Mouse (Mus musculus): ENCODE data around the gene Vangl1. TPM values are rescaled to one million over a fixed set of nuclear protein-coding genes. Genes with fewer than 3 reads are reported as not detected.
"Not testable (repeated sequence)": the region's sequence is repeated elsewhere in the genome, so short reads cannot be mapped to it uniquely, and the experiment has no call there.

The Vangl1 gene
- polyA plus RNA-seq, 1 experiment from 2014 or later = 13.3 TPM

- no peaks in the 10 kb centered on the region for H3K9me3 ChIP-seq
- peaks cover 21% of the 10 kb centered on the region for H3K4me1 ChIP-seq
- H3K36me3 ChIP-seq (replicated peaks) = peaks cover 42% of the 10 kb centered on the region
- no peak for DNase-seq (ENCODE audit: low spot score)
- H3K27me3 ChIP-seq (replicated peaks; ENCODE audit: low read depth, poor library complexity, severe bottlenecking) = peaks cover 12% of the 10 kb centered on the region
- peak overlapping the region; percentile 45 for H3K27ac ChIP-seq (replicated peaks)
- 86% methylated on average over 21 of the region's 21 CpGs for WGBS
- peak overlapping the region; percentile 21; the same call in 1 of the 2 replicates for H3K4me3 ChIP-seq
These were observed 38.8 kb downstream of the Vangl1 start for GRCm38 (mm10) chr3:102165536-102166286.

GRCm38 (mm10) chr3:102164911-102165310, 39.6 kb downstream of the Vangl1 start:
- H3K36me3 ChIP-seq (replicated peaks) = peaks cover 48% of the 10 kb centered on the region
- peaks cover 12% of the 10 kb centered on the region for H3K27me3 ChIP-seq (replicated peaks; ENCODE audit: low read depth, poor library complexity, severe bottlenecking)
- peak overlapping the region; percentile 62; the same call in 1 of the 2 replicates for H3K27ac ChIP-seq (replicated peaks)
- no peak overlapping the region for H3K4me3 ChIP-seq
- H3K9me3 ChIP-seq = no peaks in the 10 kb centered on the region
- no peak for DNase-seq (ENCODE audit: low spot score)
- H3K4me1 ChIP-seq = peaks cover 21% of the 10 kb centered on the region
- WGBS = 53% methylated on average over 4 of the region's 4 CpGs

DNA sequence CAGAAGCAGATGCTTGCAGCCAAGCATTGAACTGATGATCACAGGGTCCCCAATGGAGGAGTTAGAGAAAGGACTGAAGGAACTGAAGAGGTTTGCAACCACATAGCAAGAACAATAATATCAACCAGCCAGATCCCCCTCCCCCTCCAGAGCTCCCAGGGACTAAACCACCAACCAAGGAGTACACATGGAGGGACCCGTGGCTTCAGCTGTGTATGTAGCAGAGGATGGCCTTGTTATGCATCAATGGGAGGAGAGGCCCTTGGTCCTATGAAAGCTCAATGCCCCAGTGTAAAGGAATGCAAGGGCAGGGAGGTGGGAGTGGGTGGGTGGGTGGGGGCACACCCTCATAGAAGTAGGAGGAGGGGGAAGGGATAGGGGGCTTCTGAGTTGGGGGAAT, 40.6 kb downstream of the Vangl1 start:
- H3K27me3 ChIP-seq (replicated peaks; ENCODE audit: low read depth, poor library complexity, severe bottlenecking); H3K4me3 ChIP-seq; H3K27ac ChIP-seq (replicated peaks); DNase-seq (ENCODE audit: low spot score); H3K9me3 ChIP-seq: not testable (repeated sequence)
- Histone ChIP-seq H3K4me1 (peaks cover 27% of the 10 kb centered on the region), H3K36me3 (replicated peaks) (peaks cover 53% of the 10 kb centered on the region)
- WGBS = 70% methylated on average over 1 of the region's 1 CpGs

GRCm38 (mm10) chr3:102159423-102160325, 44.8 kb downstream of the Vangl1 start:
- Histone ChIP-seq H3K36me3 (replicated peaks) (peaks cover 65% of the 10 kb centered on the region), H3K9me3 (no peaks in the 10 kb centered on the region), H3K4me3 (no peak overlapping the region), H3K27ac (replicated peaks) (no peak overlapping the region), H3K27me3 (replicated peaks; ENCODE audit: low read depth, poor library complexity, severe bottlenecking) (no peaks in the 10 kb centered on the region), H3K4me1 (peaks cover 17% of the 10 kb centered on the region)
- WGBS = 83% methylated on average over 14 of the region's 14 CpGs
- DNase-seq (ENCODE audit: low spot score) = no peak

- no peak overlapping the region for H3K27ac ChIP-seq (replicated peaks)
- peaks cover 58% of the 10 kb centered on the region for H3K36me3 ChIP-seq (replicated peaks)
- 0 out of 2 replicates have a peak, but pooled peaks cover 2% of the 10 kb centered on the region for H3K27me3 ChIP-seq (replicated peaks; ENCODE audit: low read depth, poor library complexity, severe bottlenecking)
- 91% methylated on average over 14 of the region's 14 CpGs for WGBS
- no peak for DNase-seq (ENCODE audit: low spot score)
- peaks cover 15% of the 10 kb centered on the region; the same call in 1 of the 2 replicates for H3K4me1 ChIP-seq
- no peaks in the 10 kb centered on the region for H3K9me3 ChIP-seq
- no peak overlapping the region for H3K4me3 ChIP-seq
These were observed 45.6 kb downstream of the Vangl1 start for GRCm38 (mm10) chr3:102158759-102159422.

DNA sequence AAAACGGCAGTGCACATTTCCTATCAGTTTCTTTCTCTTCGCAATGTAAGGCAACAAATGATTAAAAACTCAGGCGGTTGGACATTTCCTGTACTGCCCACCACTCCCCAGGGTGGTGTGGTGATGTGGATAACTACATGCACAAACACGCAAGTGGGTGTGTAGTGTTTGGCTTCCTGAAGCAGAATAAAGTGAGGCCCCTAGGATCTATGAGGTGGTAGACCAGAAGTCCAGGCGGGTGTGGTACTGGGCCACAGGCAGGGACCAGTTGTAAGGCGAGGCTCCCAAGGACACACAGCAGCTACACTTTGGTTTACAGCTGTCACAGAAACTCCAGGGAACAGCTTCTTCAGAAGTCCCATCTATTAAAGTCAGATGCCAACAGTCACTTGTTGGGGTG, 46.8 kb downstream of the Vangl1 start:
- DNase-seq (ENCODE audit: low spot score) = no peak
- 0 out of 2 replicates have a peak, but pooled peaks cover 8% of the 10 kb centered on the region for H3K27me3 ChIP-seq (replicated peaks; ENCODE audit: low read depth, poor library complexity, severe bottlenecking)
- H3K4me1 ChIP-seq = peaks cover 24% of the 10 kb centered on the region
- 92% methylated on average over 6 of the region's 6 CpGs for WGBS
- H3K27ac ChIP-seq (replicated peaks) = no peak overlapping the region
- no peaks in the 10 kb centered on the region for H3K9me3 ChIP-seq
- H3K36me3 ChIP-seq (replicated peaks) = peaks cover 46% of the 10 kb centered on the region
- no peak overlapping the region for H3K4me3 ChIP-seq

DNA sequence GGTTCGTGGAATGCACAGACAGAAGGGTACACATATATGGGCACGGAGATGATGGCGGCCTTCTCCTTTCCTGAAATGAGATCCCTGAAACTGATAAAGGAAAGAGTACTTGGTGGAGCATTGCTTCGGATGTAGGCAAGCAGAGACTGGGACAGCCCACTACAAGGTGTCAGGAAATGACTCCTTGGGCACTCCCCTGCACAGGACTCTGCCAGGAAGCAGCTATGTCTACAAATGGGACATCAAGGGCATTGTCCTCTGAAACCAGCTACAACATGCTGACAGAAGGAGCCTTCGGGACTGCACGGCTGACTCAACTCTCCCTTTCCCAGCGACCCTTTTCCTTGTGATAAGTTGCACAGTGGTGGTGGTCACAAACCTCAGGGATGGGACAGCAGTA, 47.8 kb downstream of the Vangl1 start:
- Histone ChIP-seq H3K27me3 (replicated peaks; ENCODE audit: low read depth, poor library complexity, severe bottlenecking) (0 out of 2 replicates have a peak, but pooled peaks cover 14% of the 10 kb centered on the region), H3K9me3 (no peaks in the 10 kb centered on the region), H3K36me3 (replicated peaks) (peaks cover 42% of the 10 kb centered on the region), H3K27ac (replicated peaks) (no peak overlapping the region), H3K4me1 (peaks cover 33% of the 10 kb centered on the region), H3K4me3 (no peak overlapping the region)
- 88% methylated on average over 7 of the region's 7 CpGs for WGBS
- DNase-seq (ENCODE audit: low spot score) = no peak

- WGBS = 88% methylated on average over 7 of the region's 7 CpGs
- DNase-seq (ENCODE audit: low spot score) = no peak
- 0 out of 2 replicates have a peak, but pooled peaks cover 14% of the 10 kb centered on the region for H3K27me3 ChIP-seq (replicated peaks; ENCODE audit: low read depth, poor library complexity, severe bottlenecking)
- no peaks in the 10 kb centered on the region for H3K9me3 ChIP-seq
- H3K27ac ChIP-seq (replicated peaks) = no peak overlapping the region
- H3K4me3 ChIP-seq = no peak overlapping the region
- H3K36me3 ChIP-seq (replicated peaks) = peaks cover 22% of the 10 kb centered on the region
- H3K4me1 ChIP-seq = peaks cover 47% of the 10 kb centered on the region
These were observed 50.4 kb downstream of the Vangl1 start for GRCm38 (mm10) chr3:102154107-102154506.

GRCm38 (mm10) chr3:102152872-102153271, 51.6 kb downstream of the Vangl1 start:
- H3K27ac ChIP-seq (replicated peaks) = peak overlapping the region; percentile 70
- WGBS = 16% methylated on average over 4 of the region's 4 CpGs
- peaks cover 17% of the 10 kb centered on the region; the same call in 1 of the 2 replicates for H3K27me3 ChIP-seq (replicated peaks; ENCODE audit: low read depth, poor library complexity, severe bottlenecking)
- peaks cover 13% of the 10 kb centered on the region for H3K36me3 ChIP-seq (replicated peaks)
- H3K9me3 ChIP-seq = no peaks in the 10 kb centered on the region
- H3K4me3 ChIP-seq = no peak overlapping the region
- peak; percentile 52 for DNase-seq (ENCODE audit: low spot score)
- peaks cover 51% of the 10 kb centered on the region for H3K4me1 ChIP-seq

DNA sequence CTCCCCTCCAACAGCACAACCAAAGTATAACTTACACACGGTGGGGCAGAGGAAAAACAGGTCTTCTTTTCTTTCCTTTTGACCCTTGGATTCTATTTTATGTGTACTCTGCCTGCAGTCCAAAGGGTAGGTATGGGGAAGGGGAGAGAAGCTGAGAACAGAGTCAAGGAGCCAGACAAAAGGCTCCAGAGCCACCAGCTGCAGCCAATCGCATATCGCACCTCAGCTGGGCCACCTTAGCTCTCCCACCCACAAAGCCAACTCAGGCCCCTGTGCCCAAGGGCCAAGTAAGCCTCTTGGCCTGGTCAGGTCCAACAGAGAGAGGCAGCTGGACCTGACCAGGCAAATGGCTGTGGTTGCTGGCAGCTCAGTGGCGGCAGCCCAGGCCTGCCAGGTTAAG, 52.0 kb downstream of the Vangl1 start:
- 24% methylated on average over 4 of the region's 4 CpGs for WGBS
- Histone ChIP-seq H3K4me1 (peaks cover 51% of the 10 kb centered on the region), H3K36me3 (replicated peaks) (peaks cover 9% of the 10 kb centered on the region), H3K9me3 (no peaks in the 10 kb centered on the region), H3K4me3 (no peak overlapping the region), H3K27me3 (replicated peaks; ENCODE audit: low read depth, poor library complexity, severe bottlenecking) (peaks cover 18% of the 10 kb centered on the region; the same call in 1 of the 2 replicates), H3K27ac (replicated peaks) (peak overlapping the region; percentile 70)
- no peak for DNase-seq (ENCODE audit: low spot score)

DNA sequence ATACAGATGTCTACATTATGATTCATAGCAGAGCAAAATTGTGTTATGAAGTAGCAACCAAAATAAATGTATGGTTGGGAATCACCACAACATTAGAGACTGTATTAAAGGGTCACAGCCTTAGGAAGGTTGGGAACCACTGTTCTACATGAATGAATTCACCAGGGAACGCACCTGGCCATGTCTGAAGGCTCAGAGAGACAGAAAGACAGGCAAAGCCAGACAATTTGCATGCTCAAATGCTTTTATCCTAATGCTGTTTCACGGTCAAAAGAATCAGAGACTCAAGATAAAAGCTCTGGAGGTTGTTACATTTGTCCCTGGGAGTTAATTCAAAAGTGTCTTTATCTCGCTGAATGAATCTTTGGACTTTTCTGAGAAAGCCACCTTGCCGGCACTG, 52.6 kb downstream of the Vangl1 start:
- no peak for DNase-seq (ENCODE audit: low spot score)
- no peak overlapping the region for H3K27ac ChIP-seq (replicated peaks)
- no peak overlapping the region for H3K4me3 ChIP-seq
- H3K4me1 ChIP-seq = peaks cover 52% of the 10 kb centered on the region
- H3K27me3 ChIP-seq (replicated peaks; ENCODE audit: low read depth, poor library complexity, severe bottlenecking) = peaks cover 23% of the 10 kb centered on the region; the same call in 1 of the 2 replicates
- no peaks in the 10 kb centered on the region for H3K9me3 ChIP-seq
- WGBS = 39% methylated on average over 4 of the region's 4 CpGs
- peaks cover 3% of the 10 kb centered on the region for H3K36me3 ChIP-seq (replicated peaks)

DNA sequence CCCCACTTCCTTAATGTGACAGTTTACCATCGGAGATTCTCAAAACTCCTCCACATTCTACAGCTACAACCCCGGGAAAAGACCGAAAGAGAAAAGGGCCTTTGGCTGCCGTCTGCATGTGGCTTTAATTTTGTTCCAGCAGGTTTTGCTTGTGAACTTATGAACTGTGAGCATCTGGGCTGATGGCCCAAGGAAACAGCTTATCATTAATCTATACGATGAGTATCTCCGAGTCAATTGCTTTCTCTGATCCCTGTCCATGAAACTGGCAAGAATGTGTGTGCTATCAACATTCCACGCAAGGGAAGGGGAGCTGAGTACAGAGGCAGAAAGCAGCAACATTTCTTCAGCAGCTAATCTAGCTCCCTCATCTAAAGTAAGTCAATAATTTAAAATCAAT, 54.6 kb downstream of the Vangl1 start:
- Histone ChIP-seq H3K9me3 (no peaks in the 10 kb centered on the region), H3K36me3 (replicated peaks) (no peaks in the 10 kb centered on the region), H3K27ac (replicated peaks) (no peak overlapping the region; the same call in 1 of the 2 replicates), H3K4me1 (peaks cover 65% of the 10 kb centered on the region), H3K27me3 (replicated peaks; ENCODE audit: low read depth, poor library complexity, severe bottlenecking) (peaks cover 25% of the 10 kb centered on the region; the same call in 1 of the 2 replicates), H3K4me3 (no peak overlapping the region)
- 31% methylated on average over 7 of the region's 7 CpGs for WGBS
- DNase-seq (ENCODE audit: low spot score) = peak; percentile 56
